Mouse (Mus musculus) mesoderm, embryonic 11.5 days (tissue): Measurements from ENCODE around the gene Chn2.
A peak's percentile ranks its signal among the peaks of the same experiment; 100 is the strongest.

Experiments used
- DNase-seq: peaks from one replicate; pipeline ENCODE4 v3.0.0-alpha.2; 2012; ENCODE audit warnings: low read depth, low spot score

Gene Chn2

GRCm38 (mm10) chr6:54278613-54279012 is 239.3 kb downstream of the Chn2 start:
- DNase-seq: no peak

- DNase-seq: peak; percentile 36
These were observed 240.0 kb downstream of the Chn2 start for GRCm38 (mm10) chr6:54279391-54279790.

GRCm38 (mm10) chr6:54280248-54280647 is 240.9 kb downstream of the Chn2 start:
- DNase-seq: no peak

- DNase-seq: no peak
These were observed 243.9 kb downstream of the Chn2 start for GRCm38 (mm10) chr6:54283299-54283698.

- DNase-seq: no peak
These were observed 244.9 kb downstream of the Chn2 start for GRCm38 (mm10) chr6:54284167-54284711.

- no peak for DNase-seq
These were observed 247.5 kb downstream of the Chn2 start for GRCm38 (mm10) chr6:54286813-54287212.

- DNase-seq: no peak
These were observed 250.6 kb downstream of the Chn2 start for GRCm38 (mm10) chr6:54289774-54290500.

GRCm38 (mm10) chr6:54297231-54297630 is 257.9 kb downstream of the Chn2 start:
- no peak for DNase-seq

GRCm38 (mm10) chr6:54299417-54299816 is 260.1 kb downstream of the Chn2 start:
- DNase-seq: no peak

GRCm38 (mm10) chr6:54305777-54306176 is 266.4 kb downstream of the Chn2 start:
- no peak for DNase-seq

- DNase-seq: no peak
These were observed 273.7 kb downstream of the Chn2 start for GRCm38 (mm10) chr6:54313071-54313470.

- DNase-seq: no peak
These were observed 279.3 kb downstream of the Chn2 start for GRCm38 (mm10) chr6:54318618-54319017.

GRCm38 (mm10) chr6:54319198-54319597 is 279.8 kb downstream of the Chn2 start:
- DNase-seq: no peak

GRCm38 (mm10) chr6:54320236-54320635 is 280.9 kb downstream of the Chn2 start:
- no peak for DNase-seq

- no peak for DNase-seq
These were observed 286.0 kb downstream of the Chn2 start, which contains the start of gene Prr15 for GRCm38 (mm10) chr6:54325246-54325885. TSS of gene Prr15 (plus strand) at chr6:54325835.

- peak; percentile 50 for DNase-seq
These were observed 287.6 kb downstream of the Chn2 start for GRCm38 (mm10) chr6:54326671-54327625.

- peak; percentile 47 for DNase-seq
These were observed 288.3 kb downstream of the Chn2 start for GRCm38 (mm10) chr6:54327626-54328003.

GRCm38 (mm10) chr6:54328783-54329182 is 289.4 kb downstream of the Chn2 start:
- no peak for DNase-seq

- no peak for DNase-seq
These were observed 290.2 kb downstream of the Chn2 start for GRCm38 (mm10) chr6:54329598-54329997.

GRCm38 (mm10) chr6:54330166-54330565 is 290.8 kb downstream of the Chn2 start:
- DNase-seq: no peak

GRCm38 (mm10) chr6:54331765-54332164 is 292.4 kb downstream of the Chn2 start:
- DNase-seq: no peak

GRCm38 (mm10) chr6:54332203-54332602 is 292.8 kb downstream of the Chn2 start:
- DNase-seq: peak; percentile 38
